8 mouse cellular contexts compared by ENCODE assay signal in genomic region chr11:118998540-118999265, GRCm38 (mm10). TPM values are rescaled to one million over a fixed set of nuclear protein-coding genes. Genes with fewer than 3 reads are reported as not detected.
A peak's percentile ranks its signal among the peaks of the same experiment; 100 is the strongest.
DNase-seq lines count a peak whose midpoint lies in the region; ATAC-seq and TF ChIP-seq lines count a peak whose summit lies in the region.

No protein-coding gene starts in this region.

- H3K4me2 ChIP-seq in forebrain, embryonic 13.5 days = peak overlapping the region; percentile 58
- H3K4me2 ChIP-seq in heart, postnatal 0 days (ENCODE audit: low read depth, low read length) = no peak overlapping the region
- H3K4me2 ChIP-seq in liver, postnatal 0 days (ENCODE audit: low read depth, low read length) = no peak overlapping the region

- 5% methylated on average over 30 of the region's 30 CpGs for WGBS in forebrain, embryonic 13.5 days
- 10% methylated on average over 30 of the region's 30 CpGs for WGBS in heart, postnatal 0 days
- 15% methylated on average over 30 of the region's 30 CpGs for WGBS in liver, postnatal 0 days (ENCODE audit: insufficient replicate concordance)

- DNase-seq in brain, embryonic 18.5 days (ENCODE audit: low read depth, low spot score) = peak; percentile 72
- peak; percentile 74 for DNase-seq in heart, postnatal 0 days (ENCODE audit: low spot score)
- peak; percentile 76 to 81 for DNase-seq in kidney, postnatal 25 days
- DNase-seq in liver, postnatal 0 days = peak; percentile 78
- peak; percentile 68 for DNase-seq in testis, postnatal 14 days (ENCODE audit: low spot score)

- peaks cover 34% of the 10 kb centered on the region for H3K27me3 ChIP-seq in forebrain, embryonic 13.5 days
- H3K27me3 ChIP-seq in heart, postnatal 0 days (ENCODE audit: control insufficient read depth, insufficient read depth, low read length) = peaks cover 36% of the 10 kb centered on the region
- H3K27me3 ChIP-seq in liver, postnatal 0 days (ENCODE audit: insufficient read depth, low read length) = peaks cover 20% of the 10 kb centered on the region

- peak overlapping the region; percentile 53; the same call in 1 of the 2 replicates for H3K9ac ChIP-seq in forebrain, embryonic 13.5 days
- H3K9ac ChIP-seq in heart, postnatal 0 days (replicated peaks; ENCODE audit: low read depth, low read length) = no peak overlapping the region
- no peak overlapping the region for H3K9ac ChIP-seq in liver, postnatal 0 days (replicated peaks)

- no peaks in the 10 kb centered on the region for H3K36me3 ChIP-seq in forebrain, embryonic 13.5 days (ENCODE audit: poor library complexity, severe bottlenecking)
- no peaks in the 10 kb centered on the region for H3K36me3 ChIP-seq in heart, postnatal 0 days (replicated peaks; ENCODE audit: control insufficient read depth, insufficient read depth, low read length)
- H3K36me3 ChIP-seq in liver, postnatal 0 days (replicated peaks; ENCODE audit: insufficient read depth, low read length) = no peaks in the 10 kb centered on the region

- no peaks in the 10 kb centered on the region for H3K9me3 ChIP-seq in forebrain, embryonic 13.5 days (replicated peaks)
- peaks cover 4% of the 10 kb centered on the region; the same call in 1 of the 2 replicates for H3K9me3 ChIP-seq in heart, postnatal 0 days (replicated peaks; ENCODE audit: control insufficient read depth, low read length)
- H3K9me3 ChIP-seq in liver, postnatal 0 days (ENCODE audit: low read length) = no peaks in the 10 kb centered on the region

- peak overlapping the region; percentile 27 for H3K4me3 ChIP-seq in forebrain, embryonic 13.5 days
- H3K4me3 ChIP-seq in heart, postnatal 0 days (ENCODE audit: low read depth, low read length) = no peak overlapping the region
- H3K4me3 ChIP-seq in liver, postnatal 0 days (ENCODE audit: low read depth, low read length) = no peak overlapping the region

- TF ChIP-seq CTCF in heart, postnatal 0 days (IDR thresholded peaks at IDR 0.05; ENCODE audit: low read depth) = peak; percentile 79
- TF ChIP-seq CTCF in liver, postnatal 0 days (IDR thresholded peaks at IDR 0.05; ENCODE audit: low read depth) = peak; percentile 81

- no peak for TF ChIP-seq EP300 in heart, postnatal 0 days (IDR thresholded peaks at IDR 0.05; ENCODE audit: low read depth)
- no peak for TF ChIP-seq EP300 in liver, postnatal 0 days (IDR thresholded peaks at IDR 0.05; ENCODE audit: low read depth)

- ATAC-seq in CD4-positive, CD25-positive, alpha-beta regulatory T cell, adult 4 months = peak; percentile 79
- ATAC-seq in forebrain, embryonic 13.5 days = peak; percentile 82
- peak; percentile 68 for ATAC-seq in heart, postnatal 0 days (ENCODE audit: insufficient read depth, low read depth)
- peak; percentile 57; the same call in 1 of the 2 replicates for ATAC-seq in liver, postnatal 0 days
- ATAC-seq in neutrophil, adult 5-6 weeks (ENCODE audit: extremely low read depth, insufficient number of reproducible peaks, low FRiP score, poor library complexity, severe bottlenecking) = peak; percentile 61; the same call in 1 of the 2 replicates

- H3K27ac ChIP-seq in forebrain, embryonic 13.5 days = peak overlapping the region; percentile 62
- H3K27ac ChIP-seq in heart, postnatal 0 days (ENCODE audit: low read depth) = no peak overlapping the region
- H3K27ac ChIP-seq in liver, postnatal 0 days (ENCODE audit: low read depth) = no peak overlapping the region

- peaks cover 32% of the 10 kb centered on the region for H3K4me1 ChIP-seq in forebrain, embryonic 13.5 days
- H3K4me1 ChIP-seq in heart, postnatal 0 days (ENCODE audit: control insufficient read depth, insufficient read depth) = no peaks in the 10 kb centered on the region
- no peaks in the 10 kb centered on the region for H3K4me1 ChIP-seq in liver, postnatal 0 days (ENCODE audit: insufficient read depth)

RNA-seq across cellular contexts. Expression of gene Enpp7, which starts 10.7 kb away (rescaled TPM):
- not detected for polyA plus RNA-seq in CD4-positive, CD25-positive, alpha-beta regulatory T cell, adult 4 months (2017; shearing (Covaris generic))
- polyA plus RNA-seq in forebrain, embryonic 13.5 days (2015; fragmentation: Nextera tagmentation; extraction: Ambion mirVana) = not detected in 2 replicates
- total RNA-seq in heart, postnatal 0 days (2014; rRNA removed; ENCODE audit: low replicate concordance) = not detected in 2 replicates
- not detected in 2 replicates for polyA plus RNA-seq in heart, postnatal 0 days (2015; fragmentation: Nextera tagmentation; extraction: Ambion mirVana)
- not detected in 2 replicates for polyA plus RNA-seq in liver, postnatal 0 days (2015; fragmentation: Nextera tagmentation; extraction: Ambion mirVana)
- not detected in 2 replicates for total RNA-seq in neutrophil, adult 5-6 weeks (2017)

RNA-seq across cellular contexts. Expression of gene Cbx2, which starts 24.1 kb away (rescaled TPM):
- polyA plus RNA-seq in CD4-positive, CD25-positive, alpha-beta regulatory T cell, adult 4 months (2017; shearing (Covaris generic)) = 1 to 10 TPM; 1.4 to 1.5 TPM
- 45.2 and 52.0 TPM in 2 replicates for polyA plus RNA-seq in forebrain, embryonic 13.5 days (2015; fragmentation: Nextera tagmentation; extraction: Ambion mirVana)
- 1.8 and 13.0 TPM in 2 replicates for total RNA-seq in heart, postnatal 0 days (2014; rRNA removed; ENCODE audit: low replicate concordance)
- 5.7 and 5.8 TPM in 2 replicates for polyA plus RNA-seq in heart, postnatal 0 days (2015; fragmentation: Nextera tagmentation; extraction: Ambion mirVana)
- polyA plus RNA-seq in liver, postnatal 0 days (2015; fragmentation: Nextera tagmentation; extraction: Ambion mirVana) = 1.9 and 2.0 TPM in 2 replicates
- total RNA-seq in neutrophil, adult 5-6 weeks (2017) = 1.3 and 1.5 TPM in 2 replicates

RNA-seq across cellular contexts. Expression of gene Cbx8, which starts 42.1 kb away (rescaled TPM):
- 1 to 10 TPM; 4.0 to 6.7 TPM for polyA plus RNA-seq in CD4-positive, CD25-positive, alpha-beta regulatory T cell, adult 4 months (2017; shearing (Covaris generic))
- polyA plus RNA-seq in forebrain, embryonic 13.5 days (2015; fragmentation: Nextera tagmentation; extraction: Ambion mirVana) = 9.8 and 12.3 TPM in 2 replicates
- total RNA-seq in heart, postnatal 0 days (2014; rRNA removed; ENCODE audit: low replicate concordance) = 1.6 and 3.2 TPM in 2 replicates
- 5.1 and 7.0 TPM in 2 replicates for polyA plus RNA-seq in heart, postnatal 0 days (2015; fragmentation: Nextera tagmentation; extraction: Ambion mirVana)
- polyA plus RNA-seq in liver, postnatal 0 days (2015; fragmentation: Nextera tagmentation; extraction: Ambion mirVana) = 3.1 and 3.9 TPM in 2 replicates
- total RNA-seq in neutrophil, adult 5-6 weeks (2017) = 2.2 and 4.8 TPM in 2 replicates
